Mouse (Mus musculus) lung, adult 2 months (tissue): ENCODE data around the gene Foxl1.

Experiments
- CTCF ChIP-seq: fragments of 200-500 bp; IDR thresholded peaks from 2 replicates; pipeline ENCODE4 v1.5.1; 2011; ENCODE audit warnings: mild to moderate bottlenecking, low read length, control low read depth; ENCODE audit not compliant: insufficient read depth
- POLR2A ChIP-seq: fragments of 200-500 bp; IDR thresholded peaks from 2 replicates; pipeline ENCODE4 v1.6.1; 2011; ENCODE audit warnings: low read depth, mild to moderate bottlenecking, control low read depth, low read length, borderline replicate concordance; ENCODE audit errors: extremely low read depth

GRCm38 (mm10) chr8:121164017-121164469 lies 36.3 kb downstream of the Foxl1 start:
- TF ChIP-seq POLR2A (no peak), CTCF (no peak)
